Mouse (Mus musculus): ENCODE results near the gene Erich6b.

DNA sequence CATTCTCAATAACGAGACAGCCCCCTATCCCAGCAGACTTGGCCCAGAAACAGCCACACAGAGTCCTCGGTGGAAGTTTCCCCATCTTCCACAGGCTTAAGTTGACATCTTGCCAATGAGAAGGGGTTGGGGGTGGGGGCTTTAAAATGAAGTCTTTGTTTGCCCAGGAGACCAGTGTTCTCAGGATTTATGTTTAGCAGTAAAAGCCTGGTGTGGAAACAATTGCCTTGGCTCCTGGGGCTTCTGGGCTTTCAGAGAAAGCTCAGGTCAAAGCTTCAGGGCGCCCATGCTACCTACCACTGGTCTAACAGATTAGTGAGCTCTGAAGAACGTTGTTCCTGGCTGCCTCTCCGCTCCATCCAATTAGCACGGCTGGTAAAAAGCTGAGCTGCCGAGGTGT lies 6.0 kb upstream of the Erich6b start:
- TF ChIP-seq CTCF (IDR thresholded peaks at IDR 0.05; ENCODE audit: low read depth, low read length) (no peak), GATA1 (IDR thresholded peaks at IDR 0.05; ENCODE audit: borderline replicate concordance, low read length) (no peak), POLR2AphosphoS5 (IDR thresholded peaks at IDR 0.05; ENCODE audit: insufficient replicate concordance, low read depth, low read length) (no peak), TAL1 (conservative IDR thresholded peaks at IDR 0.05; ENCODE audit: low read depth, low read length) (no peak)
